Mouse (Mus musculus) liver, embryonic 16.5 days (tissue): ENCODE data around the gene Gstcd. TPM values are rescaled to one million over a fixed set of nuclear protein-coding genes. Genes with fewer than 3 reads are reported as not detected.

ENCODE experiments used
- ATAC-seq: fragments of 200-750 bp; cut with Nextera tagmentation; 2 replicates; pipeline ENCODE4 v1.8.0; 2017; ENCODE audit warnings: low read depth, mild to moderate bottlenecking, moderate number of reproducible peaks, moderate library complexity
- H3K27ac ChIP-seq: fragments of 300-500 bp; sonication (generic); 2 replicates; pipeline ENCODE4 v1.5.1; 2014; ENCODE audit warnings: mild to moderate bottlenecking, low read length
- H3K27me3 ChIP-seq: fragments of 300-500 bp; sonication (generic); 2 replicates; pipeline ENCODE4 v1.6.1; 2014; ENCODE audit warnings: low read depth, low read length, mixed read lengths; ENCODE audit not compliant: control insufficient read depth, insufficient read depth
- H3K36me3 ChIP-seq: fragments of 300-500 bp; sonication (generic); 2 replicates; pipeline ENCODE4 v1.6.1; 2014; ENCODE audit warnings: mild to moderate bottlenecking; ENCODE audit not compliant: control insufficient read depth, insufficient read depth
- H3K4me1 ChIP-seq: fragments of 300-500 bp; sonication (generic); 2 replicates; pipeline ENCODE4 v1.6.1; 2014; ENCODE audit warnings: low read depth, low read length, mixed read lengths; ENCODE audit not compliant: control insufficient read depth
- H3K4me2 ChIP-seq: fragments of 300-500 bp; sonication (generic); 2 replicates; pipeline ENCODE4 v1.6.1; 2014; ENCODE audit warnings: low read depth, low read length, mixed read lengths
- H3K4me3 ChIP-seq: fragments of 300-500 bp; sonication (generic); 2 replicates; pipeline ENCODE4 v1.5.1; 2014; ENCODE audit warnings: low read depth, mild to moderate bottlenecking, low read length
- H3K9ac ChIP-seq: fragments of 300-500 bp; sonication (generic); 2 replicates; pipeline ENCODE4 v1.6.1; 2014; ENCODE audit warnings: low read depth, low read length
- H3K9me3 ChIP-seq: fragments of 300-500 bp; sonication (generic); replicated peaks from 2 replicates; pipeline ENCODE4 v1.6.1; 2016; ENCODE audit warnings: low read length; ENCODE audit not compliant: control insufficient read depth
- WGBS: fragments of 180-500 bp; shearing (Covaris S2); extraction: QIAGEN DNeasy Blood & Tissue Kit; methylation state at CpG from one replicate; pipeline ENCODE4 v1.1.7; 2014; ENCODE audit not compliant: insufficient replicate concordance; 5-methylcytosine and 5-hydroxymethylcytosine counted together
- polyA plus RNA-seq: library from polyadenylated mRNA; unstranded; fragments of >200 nt; fragmentation: Nextera tagmentation; extraction: Ambion mirVana; gene quantifications from 2 replicates; pipeline ENCODE4 v1.2.1, GENCODE M21; 2015

Gstcd gene
- 2.4 and 3.0 TPM in 2 replicates for polyA plus RNA-seq

DNA sequence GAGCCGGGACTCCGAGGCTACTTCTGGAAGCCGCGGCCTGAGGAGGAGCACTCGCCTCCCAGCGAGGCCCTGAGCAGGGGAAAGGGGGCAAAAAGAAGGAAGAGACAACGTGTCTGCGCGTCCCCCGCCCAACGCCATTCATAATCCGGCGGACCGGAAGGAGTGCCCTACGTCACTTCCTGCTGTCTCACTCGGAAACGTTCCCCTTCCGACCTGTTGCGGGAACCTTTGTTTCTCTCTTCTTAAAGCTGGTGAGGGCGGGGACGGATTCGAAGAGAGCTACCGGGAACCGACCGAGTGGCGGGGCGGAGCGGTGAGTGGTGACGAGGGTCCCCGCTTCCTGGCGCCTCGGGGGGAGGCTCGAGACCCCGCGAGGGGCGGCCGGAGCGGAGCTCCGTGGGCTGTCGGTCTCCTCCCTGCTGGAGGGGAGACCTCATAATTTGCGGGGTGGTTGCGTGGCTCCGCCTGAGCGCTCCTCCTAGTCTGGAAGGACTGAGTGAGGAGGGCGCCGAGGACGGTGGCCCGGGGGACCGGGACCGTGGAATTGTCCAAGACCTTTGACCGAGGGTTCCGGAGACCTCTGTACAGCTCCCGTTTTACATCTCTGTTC, at the start of gene Gstcd, which contains the start of gene Ints12:
Gstcd (minus strand) TSS at position 370 of the 610 bp plus-strand sequence.
Ints12 (plus strand) TSS at position 177 of the 610 bp plus-strand sequence.
- Histone ChIP-seq H3K9me3 (no peaks in the 10 kb centered on the region), H3K9ac (peak within 1 kb of the TSS; percentile 96), H3K27me3 (no peaks in the 10 kb centered on the region), H3K4me3 (peak within 1 kb of the TSS; percentile 76), H3K36me3 (no peaks in the 10 kb centered on the region), H3K4me1 (peaks cover 7% of the 10 kb centered on the region), H3K4me2 (peak within 1 kb of the TSS; percentile 72), H3K27ac (peak within 1 kb of the TSS; percentile 87)
- ATAC-seq, result peak; percentile 95
- WGBS, result under 1% methylated on average over 53 of the region's 53 CpGs

DNA sequence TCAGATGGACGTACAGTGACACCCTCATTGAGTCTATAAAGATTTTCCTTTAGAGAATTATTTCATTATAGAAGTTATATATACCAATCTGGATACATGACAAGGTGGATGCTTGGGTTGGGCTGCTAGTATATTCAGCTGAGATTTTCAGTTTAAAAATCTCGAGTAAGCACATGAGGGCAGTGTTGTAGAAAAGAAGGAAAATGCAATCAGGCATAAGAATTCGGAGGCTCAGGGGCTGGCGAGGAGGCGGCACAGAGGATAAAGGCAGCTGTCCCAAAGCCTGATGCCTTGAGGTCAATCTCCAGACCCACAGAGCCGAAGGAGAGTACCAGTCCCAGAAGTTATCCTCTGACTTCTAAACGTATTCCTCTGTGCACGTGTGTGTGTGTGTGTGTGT, 40.8 kb upstream of the Gstcd start:
- 57% methylated on average over 8 of the region's 8 CpGs for WGBS
- Histone ChIP-seq H3K4me2 (no peak overlapping the region), H3K27me3 (no peaks in the 10 kb centered on the region), H3K9me3 (no peaks in the 10 kb centered on the region), H3K27ac (no peak overlapping the region), H3K36me3 (no peaks in the 10 kb centered on the region), H3K4me1 (no peaks in the 10 kb centered on the region), H3K4me3 (no peak overlapping the region), H3K9ac (no peak overlapping the region)
- no peak for ATAC-seq

DNA sequence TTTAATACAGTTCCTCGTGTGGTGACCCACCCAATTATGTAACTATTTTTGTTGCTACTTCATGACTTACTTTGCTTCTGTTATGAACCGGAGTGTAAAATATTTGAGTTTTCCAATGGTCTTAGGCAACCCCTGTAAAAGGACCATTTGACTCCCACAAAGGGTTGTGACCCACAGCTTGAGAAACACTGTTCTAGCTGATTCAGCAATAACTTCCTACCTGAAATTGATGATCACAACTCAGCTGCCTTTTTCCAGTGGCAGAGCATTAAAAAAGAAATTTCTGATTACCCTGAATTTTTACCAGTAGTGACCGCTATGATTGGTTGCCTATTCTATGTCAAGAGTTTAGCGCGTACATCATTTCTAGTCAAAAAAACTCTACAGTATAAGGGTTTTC, 39.5 kb upstream of the Gstcd start:
- H3K27ac ChIP-seq, result no peak overlapping the region
- H3K4me3 ChIP-seq, result no peak overlapping the region
- H3K9ac ChIP-seq, result no peak overlapping the region
- no peaks in the 10 kb centered on the region for H3K9me3 ChIP-seq
- no peaks in the 10 kb centered on the region for H3K36me3 ChIP-seq
- WGBS, result 78% methylated on average over 5 of the region's 5 CpGs
- H3K4me1 ChIP-seq, result no peaks in the 10 kb centered on the region
- H3K27me3 ChIP-seq, result no peaks in the 10 kb centered on the region
- ATAC-seq, result no peak
- no peak overlapping the region for H3K4me2 ChIP-seq

DNA sequence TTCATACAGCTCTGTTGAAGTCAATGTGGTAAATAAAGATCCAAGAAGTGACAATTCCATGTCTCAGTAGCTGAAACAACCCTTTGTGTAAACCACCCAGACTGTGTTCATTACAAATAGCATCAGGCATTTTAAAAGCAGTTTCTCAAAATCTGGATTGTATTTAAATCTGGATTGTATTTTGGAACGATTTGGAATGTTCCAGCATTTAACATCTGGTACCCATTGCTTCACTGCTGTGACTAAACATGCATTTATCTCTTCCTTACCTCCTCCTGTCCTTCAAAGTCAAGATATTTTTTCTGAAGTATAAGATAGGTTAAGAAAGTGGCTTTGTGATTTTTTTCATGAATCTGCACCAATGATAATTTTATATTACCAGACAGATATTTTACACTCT, 21.4 kb upstream of the Gstcd start:
- H3K36me3 ChIP-seq, result peaks cover 10% of the 10 kb centered on the region
- H3K4me1 ChIP-seq, result no peaks in the 10 kb centered on the region
- no peak overlapping the region for H3K27ac ChIP-seq
- H3K4me2 ChIP-seq, result no peak overlapping the region
- no peak overlapping the region for H3K9ac ChIP-seq
- 37% methylated on average over 1 of the region's 1 CpGs for WGBS
- no peak for ATAC-seq
- H3K4me3 ChIP-seq, result no peak overlapping the region
- no peaks in the 10 kb centered on the region for H3K27me3 ChIP-seq
- H3K9me3 ChIP-seq, result no peaks in the 10 kb centered on the region

DNA sequence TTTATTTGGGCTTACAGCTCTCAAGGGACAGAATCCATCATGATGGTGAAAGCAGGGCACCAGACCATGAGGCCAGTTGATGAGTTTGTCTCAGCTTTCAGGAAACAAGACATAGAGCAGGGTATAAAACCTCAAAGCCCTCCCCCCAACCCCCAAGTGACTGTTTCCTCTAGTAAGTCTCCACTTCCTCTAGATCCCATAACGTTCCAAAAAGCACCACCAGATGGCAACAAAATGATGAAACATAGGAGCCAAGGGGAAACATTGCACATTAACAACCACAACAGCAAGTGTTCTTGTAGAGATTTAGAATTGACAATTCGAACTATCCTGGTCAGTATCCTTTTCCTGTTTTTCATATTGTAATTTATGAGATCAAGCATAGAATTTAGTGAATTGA, 19.9 kb upstream of the Gstcd start:
- Histone ChIP-seq H3K27me3 (no peaks in the 10 kb centered on the region), H3K27ac (no peak overlapping the region), H3K4me3 (no peak overlapping the region), H3K9ac (no peak overlapping the region), H3K4me1 (no peaks in the 10 kb centered on the region), H3K36me3 (peaks cover 16% of the 10 kb centered on the region), H3K4me2 (no peak overlapping the region), H3K9me3 (no peaks in the 10 kb centered on the region)
- whole genome bisulfite sequencing, result 20% methylated on average over 2 of the region's 2 CpGs
- ATAC-seq, result no peak

DNA sequence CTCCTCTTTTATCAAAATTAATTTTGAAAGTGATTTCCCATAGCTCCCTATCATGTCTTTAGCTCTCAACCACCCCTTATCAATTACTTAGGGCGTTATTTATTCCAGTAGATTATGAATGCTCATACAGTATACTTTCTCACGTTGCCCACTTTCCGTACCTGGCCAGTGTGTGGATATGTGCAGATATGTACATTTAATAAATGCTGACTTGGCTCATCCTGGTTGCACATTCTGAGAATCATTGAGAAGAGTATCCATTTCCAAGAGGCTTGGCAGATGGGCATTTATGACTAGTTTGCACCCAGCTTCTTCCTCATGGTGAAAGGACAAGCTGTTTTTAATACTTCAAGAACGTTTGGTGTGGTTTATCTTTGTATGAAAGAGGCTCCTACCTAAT, 18.0 kb upstream of the Gstcd start:
- Histone ChIP-seq H3K4me2 (no peak overlapping the region), H3K4me1 (no peaks in the 10 kb centered on the region), H3K36me3 (peaks cover 20% of the 10 kb centered on the region), H3K27ac (no peak overlapping the region), H3K27me3 (no peaks in the 10 kb centered on the region), H3K9me3 (no peaks in the 10 kb centered on the region), H3K4me3 (no peak overlapping the region), H3K9ac (no peak overlapping the region)
- 67% methylated on average over 4 of the region's 4 CpGs for WGBS
- no peak for ATAC-seq

DNA sequence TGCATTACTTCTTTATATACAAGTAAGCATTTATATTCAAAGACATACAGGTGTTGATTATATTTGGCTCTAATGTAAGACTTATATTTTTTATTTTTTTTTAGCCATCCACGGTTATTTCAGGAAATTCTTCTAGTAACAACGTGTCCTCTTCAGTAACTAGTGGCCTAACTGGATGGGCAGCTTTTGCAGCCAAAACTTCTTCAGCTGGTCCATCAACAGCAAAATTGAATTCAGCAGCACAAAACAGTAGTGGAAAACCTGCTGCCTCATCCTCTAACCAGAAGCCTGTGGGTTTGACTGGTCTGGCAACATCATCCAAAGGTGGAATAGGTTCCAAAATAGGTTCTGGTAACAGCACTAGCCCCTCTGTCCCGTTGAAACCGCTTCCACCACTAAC, 16.9 kb upstream of the Gstcd start:
- Histone ChIP-seq H3K9me3 (no peaks in the 10 kb centered on the region), H3K36me3 (peaks cover 29% of the 10 kb centered on the region), H3K27me3 (no peaks in the 10 kb centered on the region), H3K4me2 (no peak overlapping the region), H3K9ac (no peak overlapping the region), H3K4me1 (no peaks in the 10 kb centered on the region), H3K27ac (no peak overlapping the region), H3K4me3 (no peak overlapping the region)
- no peak for ATAC-seq
- WGBS, result 76% methylated on average over 4 of the region's 4 CpGs

DNA sequence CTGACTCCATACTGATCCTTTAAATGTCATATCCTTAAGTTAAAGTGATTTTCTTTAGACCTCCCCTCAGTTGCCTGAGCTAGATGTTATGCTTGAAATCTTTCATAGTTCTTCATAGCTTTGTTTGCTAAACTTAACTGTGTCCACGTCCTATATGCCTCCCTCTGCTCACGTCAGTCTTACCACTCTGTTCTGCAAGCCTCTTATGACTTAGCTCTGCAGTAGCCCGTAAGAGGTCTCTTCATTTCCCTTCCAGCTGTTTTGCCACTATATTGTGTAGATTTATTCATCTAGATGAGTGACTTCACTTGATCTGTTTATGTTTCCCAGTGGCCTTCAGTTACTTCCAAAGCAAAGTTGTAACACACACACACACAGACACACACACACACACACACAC, 12.6 kb upstream of the Gstcd start:
- H3K4me2 ChIP-seq, result no peak overlapping the region
- WGBS, result 75% methylated on average over 3 of the region's 3 CpGs
- no peak overlapping the region for H3K27ac ChIP-seq
- no peak overlapping the region for H3K9ac ChIP-seq
- no peaks in the 10 kb centered on the region for H3K9me3 ChIP-seq
- H3K36me3 ChIP-seq, result peaks cover 36% of the 10 kb centered on the region
- H3K4me1 ChIP-seq, result no peaks in the 10 kb centered on the region
- no peak overlapping the region for H3K4me3 ChIP-seq
- H3K27me3 ChIP-seq, result no peaks in the 10 kb centered on the region
- ATAC-seq, result no peak

DNA sequence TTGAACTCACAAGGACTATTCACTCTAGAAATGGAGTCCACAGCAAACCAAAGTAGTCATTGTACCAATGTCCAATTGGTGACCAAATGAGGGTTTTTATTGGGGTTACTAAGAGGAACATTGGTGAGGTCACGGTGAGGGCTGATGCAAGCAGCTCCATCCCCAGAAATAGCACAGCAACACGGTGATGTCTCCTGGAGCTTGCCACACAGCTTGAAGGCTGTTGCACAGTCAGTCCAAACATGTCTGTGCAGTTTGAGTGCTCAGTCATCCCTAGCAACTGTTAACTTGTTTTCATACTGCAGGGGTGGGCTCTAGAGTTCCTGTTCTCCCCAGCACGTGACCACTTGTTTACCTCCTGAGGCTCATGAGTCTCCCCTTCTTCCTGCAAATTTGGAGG, 11.9 kb upstream of the Gstcd start:
- H3K4me1 ChIP-seq, result no peaks in the 10 kb centered on the region
- no peak overlapping the region for H3K9ac ChIP-seq
- H3K27me3 ChIP-seq, result no peaks in the 10 kb centered on the region
- no peak overlapping the region for H3K4me3 ChIP-seq
- H3K36me3 ChIP-seq, result peaks cover 32% of the 10 kb centered on the region
- H3K9me3 ChIP-seq, result no peaks in the 10 kb centered on the region
- no peak overlapping the region for H3K4me2 ChIP-seq
- no peak overlapping the region for H3K27ac ChIP-seq
- ATAC-seq, result no peak
- WGBS, result 73% methylated on average over 3 of the region's 3 CpGs
